Mouse (Mus musculus) liver, embryonic 14.5 days (tissue): ENCODE measurements at regions not wholly inside any gene's neighbourhood (a gene's known extent, or its start where the extent isn't known, plus 50 kb on each side); places are given as distances from the start of the nearest gene placed in this dataset.

ENCODE experiments used
- ATAC-seq: fragments of 200-750 bp; cut with Nextera tagmentation; 2 replicates; pipeline ENCODE4 v1.8.0; 2017; ENCODE audit warnings: moderate number of reproducible peaks, mild to moderate bottlenecking, moderate library complexity; ENCODE audit not compliant: insufficient read depth
- DNase-seq, 3 experiments: peaks; one replicate each; pipeline ENCODE4 v3.0.0-alpha.2; 2012 to 2013; ENCODE audit warnings: low read depth in 3 of 3, low spot score in 3 of 3
- H3K27ac ChIP-seq: fragments of 300-500 bp; sonication (generic); 2 replicates; pipeline ENCODE4 v1.5.1; 2014; ENCODE audit warnings: moderate library complexity, mild to moderate bottlenecking, control low read depth, inconsistent platforms
- H3K27me3 ChIP-seq: fragments of 300-500 bp; sonication (generic); 2 replicates; pipeline ENCODE4 v1.6.1; 2014; ENCODE audit warnings: mild to moderate bottlenecking, low read length, moderate library complexity; ENCODE audit not compliant: control insufficient read depth, insufficient read depth
- H3K36me3 ChIP-seq: fragments of 300-500 bp; sonication (generic); replicated peaks from 2 replicates; pipeline ENCODE4 v1.6.1; 2014; ENCODE audit warnings: low read depth; ENCODE audit not compliant: control insufficient read depth, insufficient read depth
- H3K4me1 ChIP-seq, 2 experiments: fragments of 200-500 bp in 1 of 2; fragments of 300-500 bp in 1 of 2; sonication (generic) in 1 of 2; replicated peaks; 2 replicates each; pipeline ENCODE4 v1.6.1; 2012 to 2014; ENCODE audit warnings: antibody characterized with exemption in 1 of 2, inconsistent platforms in 1 of 2, low read length in 1 of 2; ENCODE audit not compliant: control insufficient read depth in 2 of 2, insufficient read depth in 2 of 2
- H3K4me2 ChIP-seq: fragments of 300-500 bp; sonication (generic); 2 replicates; pipeline ENCODE4 v1.6.1; 2014; ENCODE audit warnings: low read depth, mild to moderate bottlenecking, control low read depth, moderate library complexity
- H3K4me3 ChIP-seq, 2 experiments: fragments of 200-500 bp in 1 of 2; fragments of 300-500 bp in 1 of 2; sonication (generic) in 1 of 2; 2 replicates each; pipeline ENCODE4 v1.5.1; 2012 to 2014; ENCODE audit warnings: low read depth in 2 of 2, low read length in 2 of 2, mild to moderate bottlenecking in 2 of 2, control low read depth in 1 of 2, inconsistent platforms in 1 of 2, moderate library complexity in 1 of 2; ENCODE audit not compliant: insufficient read depth in 1 of 2
- H3K9ac ChIP-seq: fragments of 300-500 bp; sonication (generic); replicated peaks from 2 replicates; pipeline ENCODE4 v1.6.1; 2014; ENCODE audit warnings: mild to moderate bottlenecking, control low read depth, moderate library complexity
- H3K9me3 ChIP-seq: fragments of 300-500 bp; sonication (generic); 2 replicates; pipeline ENCODE4 v1.6.1; 2016; ENCODE audit warnings: low read length, mixed read lengths; ENCODE audit not compliant: control insufficient read depth
- CTCF ChIP-seq: IDR thresholded peaks from 2 replicates; pipeline ENCODE4 v1.5.1; 2016; ENCODE audit warnings: antibody characterized with exemption, low read depth, control low read depth
- EP300 ChIP-seq: IDR thresholded peaks from 2 replicates; pipeline ENCODE4 v1.6.1; 2016; ENCODE audit warnings: antibody characterized with exemption, low read depth
- WGBS: fragments of 180-500 bp; shearing (Covaris S2); extraction: QIAGEN DNeasy Blood & Tissue Kit; methylation state at CpG from one replicate; pipeline ENCODE4 v1.1.7; 2014; ENCODE audit not compliant: insufficient replicate concordance; 5-methylcytosine and 5-hydroxymethylcytosine counted together

DNA sequence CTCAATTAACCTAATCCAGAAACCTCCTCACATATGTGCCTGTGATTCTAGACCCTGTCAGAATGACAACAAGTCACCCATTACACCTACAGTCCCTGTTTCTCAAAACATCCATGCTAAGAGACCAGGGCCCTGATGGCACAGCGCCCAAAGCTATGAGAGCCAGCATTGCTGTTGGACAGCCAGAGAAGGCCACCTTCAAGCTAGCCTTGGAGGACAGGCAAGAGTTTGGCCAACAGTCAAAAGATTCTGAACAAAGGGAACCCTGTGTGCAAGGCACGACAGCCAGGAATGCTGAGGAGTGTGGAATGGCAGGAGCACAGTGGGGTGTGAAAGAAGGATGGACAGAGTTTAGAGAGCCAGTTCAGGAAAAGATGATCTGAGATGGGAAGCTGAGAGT, 66.6 kb upstream of the Usp47 start:
- Histone ChIP-seq H3K27ac (no peak overlapping the region), H3K4me1 (no peaks in the 10 kb centered on the region), H3K4me2 (no peak overlapping the region), H3K4me3 (no peak overlapping the region), H3K27me3 (no peaks in the 10 kb centered on the region), H3K36me3 (no peaks in the 10 kb centered on the region), H3K9ac (no peak overlapping the region), H3K9me3 (no peaks in the 10 kb centered on the region)
- WGBS = 41% methylated on average over 2 of the region's 2 CpGs
- no peak for DNase-seq
- ATAC-seq = no peak
- TF ChIP-seq EP300 (no peak), CTCF (no peak)

GRCm38 (mm10) chr7:111939631-111940030, 83.7 kb upstream of the Usp47 start:
- Histone ChIP-seq H3K27ac (no peak overlapping the region), H3K27me3 (no peaks in the 10 kb centered on the region), H3K4me2 (no peak overlapping the region), H3K9ac (no peak overlapping the region), H3K4me1 (no peaks in the 10 kb centered on the region), H3K4me3 (no peak overlapping the region), H3K36me3 (no peaks in the 10 kb centered on the region), H3K9me3 (no peaks in the 10 kb centered on the region)
- TF ChIP-seq CTCF (no peak), EP300 (no peak)
- DNase-seq (no peak), ATAC-seq (no peak)
- 59% methylated on average over 4 of the region's 4 CpGs for WGBS

DNA sequence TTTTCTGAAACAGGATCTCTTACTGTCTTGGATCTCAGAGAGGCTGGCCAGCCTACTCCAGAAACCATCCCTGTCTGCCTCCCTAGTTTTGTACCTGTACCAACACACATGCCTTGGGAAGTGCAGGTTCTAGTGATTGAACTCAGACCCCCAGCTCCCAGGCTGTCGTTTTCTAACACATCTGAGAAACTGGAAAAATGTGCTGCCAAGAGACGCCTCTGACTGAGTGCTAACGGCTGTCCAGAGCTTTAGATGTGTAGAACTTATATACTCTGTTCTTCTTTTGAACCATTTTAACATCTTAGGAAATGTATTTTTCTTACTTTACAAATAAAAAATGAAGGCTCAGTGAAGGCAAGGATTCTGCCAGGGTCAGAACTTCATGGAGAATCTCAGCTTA, 85.8 kb upstream of the Usp47 start:
- ATAC-seq (no peak), DNase-seq (no peak)
- TF ChIP-seq CTCF = no peak
- no peak for TF ChIP-seq EP300
- Histone ChIP-seq H3K9me3 (no peaks in the 10 kb centered on the region), H3K27me3 (no peaks in the 10 kb centered on the region), H3K4me3 (no peak overlapping the region), H3K4me1 (no peaks in the 10 kb centered on the region), H3K9ac (no peak overlapping the region), H3K36me3 (no peaks in the 10 kb centered on the region), H3K27ac (no peak overlapping the region), H3K4me2 (no peak overlapping the region)
- WGBS = 59% methylated on average over 3 of the region's 3 CpGs

GRCm38 (mm10) chr7:111937102-111937501, 86.2 kb upstream of the Usp47 start:
- H3K27ac ChIP-seq = no peak overlapping the region
- H3K27me3 ChIP-seq = no peaks in the 10 kb centered on the region
- ATAC-seq (no peak), DNase-seq (no peak)
- no peaks in the 10 kb centered on the region for H3K36me3 ChIP-seq
- no peak for TF ChIP-seq CTCF
- TF ChIP-seq EP300 = no peak
- no peak overlapping the region for H3K9ac ChIP-seq
- H3K4me1 ChIP-seq = no peaks in the 10 kb centered on the region
- H3K9me3 ChIP-seq = no peaks in the 10 kb centered on the region
- H3K4me3 ChIP-seq = no peak overlapping the region
- WGBS = 47% methylated on average over 2 of the region's 2 CpGs
- no peak overlapping the region for H3K4me2 ChIP-seq

- Histone ChIP-seq H3K9ac (no peak overlapping the region), H3K27me3 (no peaks in the 10 kb centered on the region), H3K36me3 (no peaks in the 10 kb centered on the region), H3K4me3 (no peak overlapping the region), H3K27ac (no peak overlapping the region), H3K4me2 (no peak overlapping the region), H3K4me1 (no peaks in the 10 kb centered on the region), H3K9me3 (no peaks in the 10 kb centered on the region)
- ATAC-seq (no peak), DNase-seq (no peak)
- WGBS = 63% methylated on average over 2 of the region's 2 CpGs
- no peak for TF ChIP-seq CTCF
- TF ChIP-seq EP300 = no peak
Measured at GRCm38 (mm10) chr7:111932725-111933124, 90.6 kb upstream of the Usp47 start.
